In the genomic region with DNA sequence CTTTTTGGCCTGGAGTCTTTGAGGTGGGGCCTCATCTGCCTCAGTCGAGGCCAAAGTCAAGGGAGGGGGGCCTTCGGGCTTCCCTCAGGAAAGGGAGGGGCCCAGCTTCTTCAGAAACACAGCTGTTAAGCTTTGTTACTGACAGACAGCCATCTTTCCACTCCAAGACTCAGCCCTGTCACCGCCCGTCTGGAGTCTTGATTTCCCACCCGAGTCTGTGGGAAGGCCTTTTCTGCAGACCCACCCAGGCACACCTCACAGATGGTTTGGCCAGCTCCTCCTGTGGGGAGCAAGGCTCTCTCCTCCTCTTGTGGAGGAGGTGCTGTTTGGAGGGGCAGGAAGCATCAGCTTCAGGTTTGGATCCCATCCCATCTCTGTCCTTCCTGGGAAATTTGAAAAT, we compare ENCODE assay signal across 18 mouse cellular contexts. TPM values are rescaled to one million over a fixed set of nuclear protein-coding genes. Genes with fewer than 3 reads are reported as not detected.
DNase-seq lines count a peak whose midpoint lies in the region; ATAC-seq and TF ChIP-seq lines count a peak whose summit lies in the region.
"Had no signal": no experiment of that assay in that cellular context is flagged by ENCODE, and none has a peak within 500 bp of the region (broad histone marks: within the 10 kb centered on the region; RNA-seq: fewer than 3 reads in every experiment).

No protein-coding gene starts in this region.

- no peak overlapping the region for H3K9ac ChIP-seq in stomach, postnatal 0 days (ENCODE audit: low read length)
- H3K9ac ChIP-seq: liver, embryonic 12.5 days; stomach, embryonic 15.5 days had no signal

- no peak overlapping the region for H3K4me2 ChIP-seq in stomach, postnatal 0 days (replicated peaks; ENCODE audit: low read depth)
- H3K4me2 ChIP-seq: liver, embryonic 12.5 days; stomach, embryonic 15.5 days had no signal

- intact Hi-C loops in heart, postnatal 10 days (cut with DNase I): no loop called here

- no peak overlapping the region for H3K27ac ChIP-seq in stomach, postnatal 0 days (replicated peaks)
- H3K27ac ChIP-seq: liver, embryonic 12.5 days; stomach, embryonic 15.5 days had no signal

- no peaks in the 10 kb centered on the region for H3K36me3 ChIP-seq in stomach, postnatal 0 days (ENCODE audit: control insufficient read depth, insufficient read depth, low read length)
- H3K36me3 ChIP-seq: liver, embryonic 12.5 days; stomach, embryonic 15.5 days had no signal

- ATAC-seq in stomach, postnatal 0 days (ENCODE audit: low FRiP score, low TSS enrichment): peak; percentile 49
- ATAC-seq in erythroid progenitor cell, adult 5-6 weeks (replicated peaks; ENCODE audit: low FRiP score, poor library complexity, severe bottlenecking): no peak
- ATAC-seq: hindbrain, embryonic 16.5 days; liver, embryonic 12.5 days; midbrain, embryonic 16.5 days had no signal

- H3K4me3 ChIP-seq in stomach, postnatal 0 days (ENCODE audit: low read depth, low read length): no peak overlapping the region
- H3K4me3 ChIP-seq: liver, embryonic 12.5 days; megakaryocyte, embryonic 14.5 days; stomach, embryonic 15.5 days had no signal

- H3K4me1 ChIP-seq in stomach, postnatal 0 days (replicated peaks; ENCODE audit: control insufficient read depth, insufficient read depth): no peaks in the 10 kb centered on the region

- no peak for TF ChIP-seq EP300 in stomach, postnatal 0 days (optimal IDR thresholded peaks at IDR 0.05)

- WGBS in stomach, postnatal 0 days: 41% methylated on average over 5 of the region's 5 CpGs

- no peaks in the 10 kb centered on the region for H3K9me3 ChIP-seq in stomach, postnatal 0 days (ENCODE audit: control insufficient read depth, low read length)
- H3K9me3 ChIP-seq: liver, embryonic 12.5 days; stomach, embryonic 15.5 days had no signal

- peak; percentile 71 to 86 for DNase-seq in heart, adult 18-20 months
- no peak for DNase-seq in heart, postnatal 4 days
- peak; percentile 47 for DNase-seq in fibroblast of lung, adult 2 months (ENCODE audit: low read depth)
- DNase-seq in heart, postnatal 10 days: peak; percentile 56 to 61
- no peak for DNase-seq in stomach, postnatal 0 days (ENCODE audit: low spot score)
- DNase-seq in spleen, postnatal 4 days (ENCODE audit: low spot score in 2 of 2): no peak
- DNase-seq: cerebellum, adult 8-10 months; kidney, adult 8-10 months; kidney, postnatal 14 days; lung, adult 2 months; right cerebral cortex, postnatal 14 days had no signal

- H3K27me3 ChIP-seq in stomach, postnatal 0 days (ENCODE audit: control insufficient read depth, insufficient read depth, low read length): no peaks in the 10 kb centered on the region
- H3K27me3 ChIP-seq: stomach, embryonic 15.5 days had no signal

- no peak for TF ChIP-seq CTCF in stomach, postnatal 0 days (IDR thresholded peaks at IDR 0.05; ENCODE audit: low read depth)

RNA-seq across cellular contexts. Expression of a gene that starts 8.5 kb away (rescaled TPM):
- 1 to 10 TPM; 1.4 to 2.1 TPM for total RNA-seq in heart, adult 18-20 months (2021)
- total RNA-seq in heart, postnatal 4 days (2021): 1 to 10 TPM; 2.3 to 3.0 TPM
- 1 to 10 TPM; 3.2 to 3.8 TPM for total RNA-seq in heart, postnatal 10 days (2021)
- 0.65 and 0.75 TPM in 2 replicates for polyA plus RNA-seq in stomach, postnatal 0 days (2015; fragmentation: Nextera tagmentation; extraction: Ambion mirVana)
- not detected in 2 replicates for total RNA-seq in erythroid progenitor cell, adult 5-6 weeks (2015; ENCODE audit: low replicate concordance)
- total RNA-seq in erythroid progenitor cell, adult 5-6 weeks (2017; ENCODE audit: low replicate concordance): not detected in 2 replicates
- total RNA-seq: neutrophil, adult 5-6 weeks had no signal

RNA-seq across cellular contexts. Expression of a gene that starts 18.0 kb away (rescaled TPM):
- 1 to 10 TPM; 3.8 to 5.3 TPM for total RNA-seq in heart, adult 18-20 months (2021)
- total RNA-seq in heart, postnatal 4 days (2021): 1 to 10 TPM; 3.7 to 4.9 TPM
- 1 to 10 TPM; 2.4 to 6.2 TPM for total RNA-seq in heart, postnatal 10 days (2021)
- 3.0 and 3.5 TPM in 2 replicates for polyA plus RNA-seq in stomach, postnatal 0 days (2015; fragmentation: Nextera tagmentation; extraction: Ambion mirVana)
- not detected in 2 replicates for total RNA-seq in erythroid progenitor cell, adult 5-6 weeks (2015; ENCODE audit: low replicate concordance)
- total RNA-seq in erythroid progenitor cell, adult 5-6 weeks (2017; ENCODE audit: low replicate concordance): 0.39 TPM in 1 of 2 replicates, not detected in the other
- total RNA-seq: neutrophil, adult 5-6 weeks had no signal

RNA-seq across cellular contexts. Expression of a gene that starts 49.0 kb away (rescaled TPM):
- total RNA-seq in heart, adult 18-20 months (2021): 100 to 1,000 TPM; 759 to 769 TPM
- 100 to 1,000 TPM; 538 to 559 TPM for total RNA-seq in heart, postnatal 4 days (2021)
- total RNA-seq in heart, postnatal 10 days (2021): 100 to 1,000 TPM; 632 to 665 TPM
- 63.2 and 70.2 TPM in 2 replicates for polyA plus RNA-seq in stomach, postnatal 0 days (2015; fragmentation: Nextera tagmentation; extraction: Ambion mirVana)
- total RNA-seq in erythroid progenitor cell, adult 5-6 weeks (2015; ENCODE audit: low replicate concordance): 106 and 118 TPM in 2 replicates
- total RNA-seq in erythroid progenitor cell, adult 5-6 weeks (2017; ENCODE audit: low replicate concordance): 181 and 293 TPM in 2 replicates

RNA-seq across cellular contexts. Expression of a gene that starts 49.0 kb away (rescaled TPM):
- 1 to 10 TPM; 1.5 to 2.6 TPM for total RNA-seq in heart, adult 18-20 months (2021)
- 1 to 10 TPM; 2.3 to 2.6 TPM for total RNA-seq in heart, postnatal 4 days (2021)
- 1 to 10 TPM; 2.2 to 3.3 TPM for total RNA-seq in heart, postnatal 10 days (2021)
- polyA plus RNA-seq in stomach, postnatal 0 days (2015; fragmentation: Nextera tagmentation; extraction: Ambion mirVana): 1.5 and 1.9 TPM in 2 replicates
- total RNA-seq in erythroid progenitor cell, adult 5-6 weeks (2015; ENCODE audit: low replicate concordance): 7.5 and 14.1 TPM in 2 replicates
- total RNA-seq in erythroid progenitor cell, adult 5-6 weeks (2017; ENCODE audit: low replicate concordance): 6.0 and 21.6 TPM in 2 replicates

RNA-seq across cellular contexts. Expression of a gene that starts 59.7 kb away (rescaled TPM):
- 10 to 100 TPM; 43.5 to 48.3 TPM for total RNA-seq in heart, adult 18-20 months (2021)
- total RNA-seq in heart, postnatal 4 days (2021): 10 to 100 TPM; 55.0 to 55.9 TPM
- 10 to 100 TPM; 56.5 to 57.8 TPM for total RNA-seq in heart, postnatal 10 days (2021)
- polyA plus RNA-seq in stomach, postnatal 0 days (2015; fragmentation: Nextera tagmentation; extraction: Ambion mirVana): 50.8 and 58.7 TPM in 2 replicates
- 10.9 and 12.3 TPM in 2 replicates for total RNA-seq in erythroid progenitor cell, adult 5-6 weeks (2015; ENCODE audit: low replicate concordance)
- total RNA-seq in erythroid progenitor cell, adult 5-6 weeks (2017; ENCODE audit: low replicate concordance): 30.0 and 48.4 TPM in 2 replicates

Comparison
In these comparisons a context has a peak if more than half of its experiments do, and no peak if none do; other contexts are left out.
1. DNase-seq: peak in heart, adult 18-20 months (2 of 2), fibroblast of lung, adult 2 months (single experiment) and heart, postnatal 10 days (2 of 2); none in heart, postnatal 4 days (single experiment), stomach, postnatal 0 days (single experiment) and spleen, postnatal 4 days (0 of 2).